Mouse (Mus musculus): ENCODE results near the gene Podxl2.

DNA sequence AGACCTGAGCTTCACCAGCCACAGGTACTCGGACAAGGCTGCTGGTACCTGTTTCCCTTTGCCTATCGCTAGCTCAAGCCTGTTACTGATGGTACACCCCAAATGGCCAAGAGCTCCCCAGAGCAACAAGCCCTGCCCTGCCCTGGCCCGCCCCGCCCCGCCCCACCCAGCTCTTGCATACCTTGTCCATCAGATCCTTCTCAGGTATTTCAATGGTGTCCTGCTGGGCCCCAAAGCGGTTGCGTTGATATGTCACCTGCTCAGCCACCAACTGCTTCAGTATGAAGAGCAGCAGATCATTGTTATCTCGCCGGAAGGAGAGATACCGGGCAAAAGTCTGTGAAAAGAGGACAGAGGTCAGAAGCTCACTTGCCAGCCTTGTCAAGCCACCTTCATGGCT is 9.4 kb upstream of the Podxl2 start:
- no peak for TF ChIP-seq CTCF (IDR thresholded peaks at IDR 0.05; ENCODE audit: control insufficient read depth, insufficient read depth, insufficient read length)
- TF ChIP-seq USF1 (IDR thresholded peaks at IDR 0.05; ENCODE audit: low read depth): no peak
- TF ChIP-seq CEBPB (IDR thresholded peaks at IDR 0.05; ENCODE audit: low read depth): no peak

All from C2C12 (cell line).